Mouse (Mus musculus): ENCODE measurements around the gene Cd3eap.

Cd3eap gene

GRCm38 (mm10) chr7:19359299-19359891 lies at the start of gene Cd3eap, which contains the start of gene Ppp1r13l:
Gene Cd3eap (minus strand): TSS chr7:19359483.
Gene Ppp1r13l (plus strand): TSS chr7:19359749.
- peak; percentile 78 for DNase-seq (ENCODE audit: low read depth, low spot score)

GRCm38 (mm10) chr7:19405417-19405816 lies 46.1 kb upstream of the Cd3eap start:
- DNase-seq (ENCODE audit: low read depth, low spot score) = peak; percentile 55

- DNase-seq (ENCODE audit: low read depth, low spot score) = no peak
Measured at GRCm38 (mm10) chr7:19404476-19404875, 45.2 kb upstream of the Cd3eap start, which contains the start of gene Ckm. Gene Ckm (plus strand): TSS chr7:19404776.

- peak; percentile 36 for DNase-seq (ENCODE audit: low read depth, low spot score)
Measured at GRCm38 (mm10) chr7:19403731-19404296, 44.5 kb upstream of the Cd3eap start, which contains the start of gene Klc3. Gene Klc3 (minus strand): TSS chr7:19404104.

GRCm38 (mm10) chr7:19402535-19403112 lies 43.3 kb upstream of the Cd3eap start:
- no peak for DNase-seq (ENCODE audit: low read depth, low spot score)

- DNase-seq (ENCODE audit: low read depth, low spot score) = no peak
Measured at GRCm38 (mm10) chr7:19400946-19401345, 41.7 kb upstream of the Cd3eap start.

GRCm38 (mm10) chr7:19399496-19400280 lies 40.4 kb upstream of the Cd3eap start:
- no peak for DNase-seq (ENCODE audit: low read depth, low spot score)

- no peak for DNase-seq (ENCODE audit: low read depth, low spot score)
Measured at GRCm38 (mm10) chr7:19394484-19394883, 35.2 kb upstream of the Cd3eap start.

GRCm38 (mm10) chr7:19388699-19389413 lies 29.6 kb upstream of the Cd3eap start:
- DNase-seq (ENCODE audit: low read depth, low spot score) = no peak

GRCm38 (mm10) chr7:19383708-19384107 lies 24.4 kb upstream of the Cd3eap start:
- DNase-seq (ENCODE audit: low read depth, low spot score) = no peak

- no peak for DNase-seq (ENCODE audit: low read depth, low spot score)
Measured at GRCm38 (mm10) chr7:19382166-19382541, 22.9 kb upstream of the Cd3eap start.

GRCm38 (mm10) chr7:19381377-19382165 lies 22.3 kb upstream of the Cd3eap start, which contains the start of gene Ercc2:
Gene Ercc2 (plus strand): TSS chr7:19382010.
- peak; percentile 97 for DNase-seq (ENCODE audit: low read depth, low spot score)

GRCm38 (mm10) chr7:19378049-19378448 lies 18.8 kb upstream of the Cd3eap start:
- DNase-seq (ENCODE audit: low read depth, low spot score) = no peak

- no peak for DNase-seq (ENCODE audit: low read depth, low spot score)
Measured at GRCm38 (mm10) chr7:19376019-19376418, 16.7 kb upstream of the Cd3eap start.

GRCm38 (mm10) chr7:19375368-19375767 lies 16.1 kb upstream of the Cd3eap start:
- DNase-seq (ENCODE audit: low read depth, low spot score) = no peak

- no peak for DNase-seq (ENCODE audit: low read depth, low spot score)
Measured at GRCm38 (mm10) chr7:19373367-19373766, 14.1 kb upstream of the Cd3eap start.

- DNase-seq (ENCODE audit: low read depth, low spot score) = no peak
Measured at GRCm38 (mm10) chr7:19369823-19370425, 10.6 kb upstream of the Cd3eap start.

GRCm38 (mm10) chr7:19368380-19368779 lies 9.1 kb upstream of the Cd3eap start:
- DNase-seq (ENCODE audit: low read depth, low spot score) = no peak

- DNase-seq (ENCODE audit: low read depth, low spot score) = no peak
Measured at GRCm38 (mm10) chr7:19365376-19365775, 6.1 kb upstream of the Cd3eap start.

- DNase-seq (ENCODE audit: low read depth, low spot score) = no peak
Measured at GRCm38 (mm10) chr7:19363881-19364280, 4.6 kb upstream of the Cd3eap start.
